Mouse (Mus musculus) midbrain, embryonic 11.5 days (tissue): ENCODE data around the gene Ccdc74a. TPM values are rescaled to one million over a fixed set of nuclear protein-coding genes. Genes with fewer than 3 reads are reported as not detected.

Source experiments
- ATAC-seq: fragments of 200-750 bp; cut with Nextera tagmentation; 2 replicates; pipeline ENCODE4 v1.8.0; 2017; ENCODE audit warnings: moderate TSS enrichment, moderate library complexity; ENCODE audit not compliant: low FRiP score
- DNase-seq: peaks from one replicate; pipeline ENCODE4 v3.0.0; 2015; ENCODE audit warnings: low spot score; ENCODE audit errors: missing footprints
- H3K27ac ChIP-seq: fragments of 300-500 bp; sonication (generic); 2 replicates; pipeline ENCODE4 v1.5.1; 2014; ENCODE audit warnings: low read depth, low read length
- H3K27me3 ChIP-seq: fragments of 300-500 bp; sonication (generic); 2 replicates; pipeline ENCODE4 v1.6.1; 2014; ENCODE audit warnings: mild to moderate bottlenecking, low read length, moderate library complexity, mixed read lengths; ENCODE audit not compliant: control insufficient read depth, insufficient read depth
- H3K36me3 ChIP-seq: fragments of 300-500 bp; sonication (generic); 2 replicates; pipeline ENCODE4 v1.6.1; 2014; ENCODE audit warnings: mild to moderate bottlenecking, low read length, moderate library complexity, mixed read lengths; ENCODE audit not compliant: control insufficient read depth, insufficient read depth
- H3K4me1 ChIP-seq: fragments of 300-500 bp; sonication (generic); 2 replicates; pipeline ENCODE4 v1.6.1; 2014; ENCODE audit warnings: low read length; ENCODE audit not compliant: control insufficient read depth, insufficient read depth
- H3K4me2 ChIP-seq: fragments of 300-500 bp; sonication (generic); 2 replicates; pipeline ENCODE4 v1.6.1; 2014; ENCODE audit warnings: mild to moderate bottlenecking, moderate library complexity
- H3K4me3 ChIP-seq: fragments of 300-500 bp; sonication (generic); 2 replicates; pipeline ENCODE4 v1.5.1; 2014; ENCODE audit warnings: low read depth, low read length
- H3K9ac ChIP-seq: fragments of 300-500 bp; sonication (generic); 2 replicates; pipeline ENCODE4 v1.6.1; 2014; ENCODE audit warnings: low read length
- H3K9me3 ChIP-seq: fragments of 300-500 bp; sonication (generic); 2 replicates; pipeline ENCODE4 v1.6.1; 2016; ENCODE audit warnings: low read length; ENCODE audit not compliant: control insufficient read depth
- WGBS: fragments of 180-500 bp; shearing (Covaris S2); extraction: QIAGEN DNeasy Blood & Tissue Kit; methylation state at CpG from one replicate; pipeline ENCODE4 v1.1.7; 2014; 5-methylcytosine and 5-hydroxymethylcytosine counted together
- polyA plus RNA-seq: library from polyadenylated mRNA; unstranded; fragments of >200 nt; fragmentation: Nextera tagmentation; extraction: Ambion mirVana; gene quantifications from 2 replicates; pipeline ENCODE4 v1.2.1, GENCODE M21; 2014

Gene Ccdc74a
- polyA plus RNA-seq, 1 experiment from 2014 or later, result 5.4 TPM

- no peaks in the 10 kb centered on the region for H3K4me1 ChIP-seq
- H3K9me3 ChIP-seq, result no peaks in the 10 kb centered on the region
- DNase-seq (peak; percentile 100), ATAC-seq (peak; percentile 86)
- H3K4me2 ChIP-seq, result peak within 1 kb of the TSS; percentile 70
- H3K27ac ChIP-seq, result no peak within 1 kb of the TSS
- WGBS, result 3% methylated on average over 60 of the region's 60 CpGs
- peaks cover 2% of the 10 kb centered on the region; the same call in 1 of the 2 replicates for H3K36me3 ChIP-seq
- peak within 1 kb of the TSS; percentile 94 for H3K9ac ChIP-seq
- H3K27me3 ChIP-seq, result no peaks in the 10 kb centered on the region
- peak within 1 kb of the TSS; percentile 98 for H3K4me3 ChIP-seq
Observed at GRCm38 (mm10) chr16:17619198-17620105, 26.8 kb upstream of the Ccdc74a start, which contains the start of gene Smpd4. Smpd4 (plus strand) TSS chr16:17619354.

GRCm38 (mm10) chr16:17621936-17622335, 24.3 kb upstream of the Ccdc74a start:
- 86% methylated on average over 1 of the region's 1 CpGs for WGBS
- Histone ChIP-seq H3K27ac (no peak overlapping the region), H3K4me3 (no peak overlapping the region), H3K4me2 (no peak overlapping the region), H3K36me3 (peaks cover 7% of the 10 kb centered on the region), H3K9me3 (no peaks in the 10 kb centered on the region), H3K4me1 (no peaks in the 10 kb centered on the region), H3K9ac (no peak overlapping the region), H3K27me3 (no peaks in the 10 kb centered on the region)
- no peak for ATAC-seq
- DNase-seq, result no peak

GRCm38 (mm10) chr16:17625488-17626268, 20.6 kb upstream of the Ccdc74a start:
- ATAC-seq (peak; percentile 48; the same call in 1 of the 2 replicates), DNase-seq (no peak)
- Histone ChIP-seq H3K27ac (no peak overlapping the region), H3K9me3 (no peaks in the 10 kb centered on the region), H3K4me1 (no peaks in the 10 kb centered on the region), H3K9ac (no peak overlapping the region), H3K27me3 (no peaks in the 10 kb centered on the region), H3K36me3 (peaks cover 15% of the 10 kb centered on the region), H3K4me2 (no peak overlapping the region), H3K4me3 (no peak overlapping the region)
- WGBS, result 72% methylated on average over 8 of the region's 8 CpGs

GRCm38 (mm10) chr16:17626269-17626555, 20.1 kb upstream of the Ccdc74a start:
- ATAC-seq, result no peak
- Histone ChIP-seq H3K4me2 (no peak overlapping the region), H3K9me3 (no peaks in the 10 kb centered on the region), H3K4me3 (no peak overlapping the region), H3K27ac (no peak overlapping the region), H3K27me3 (no peaks in the 10 kb centered on the region), H3K36me3 (peaks cover 15% of the 10 kb centered on the region), H3K4me1 (no peaks in the 10 kb centered on the region), H3K9ac (no peak overlapping the region)
- 97% methylated on average over 5 of the region's 5 CpGs for WGBS
- no peak for DNase-seq

- Histone ChIP-seq H3K9ac (no peak overlapping the region), H3K4me1 (no peaks in the 10 kb centered on the region), H3K4me3 (no peak overlapping the region), H3K27me3 (no peaks in the 10 kb centered on the region), H3K9me3 (no peaks in the 10 kb centered on the region), H3K4me2 (no peak overlapping the region), H3K36me3 (peaks cover 11% of the 10 kb centered on the region; the same call in 1 of the 2 replicates), H3K27ac (no peak overlapping the region)
- no peak for DNase-seq
- no peak for ATAC-seq
- 97% methylated on average over 2 of the region's 2 CpGs for WGBS
Observed at GRCm38 (mm10) chr16:17632580-17632979, 13.7 kb upstream of the Ccdc74a start.

GRCm38 (mm10) chr16:17633481-17634181, 12.6 kb upstream of the Ccdc74a start:
- DNase-seq, result peak; percentile 78
- 78% methylated on average over 8 of the region's 8 CpGs for WGBS
- no peak; the same call in 1 of the 2 replicates for ATAC-seq
- Histone ChIP-seq H3K4me2 (no peak overlapping the region), H3K9me3 (no peaks in the 10 kb centered on the region), H3K27ac (no peak overlapping the region), H3K4me3 (no peak overlapping the region), H3K4me1 (no peaks in the 10 kb centered on the region), H3K27me3 (no peaks in the 10 kb centered on the region), H3K36me3 (peaks cover 12% of the 10 kb centered on the region), H3K9ac (no peak overlapping the region)

- 91% methylated on average over 2 of the region's 2 CpGs for WGBS
- H3K9me3 ChIP-seq, result no peaks in the 10 kb centered on the region
- no peak overlapping the region for H3K4me3 ChIP-seq
- no peak overlapping the region for H3K4me2 ChIP-seq
- no peaks in the 10 kb centered on the region for H3K4me1 ChIP-seq
- ATAC-seq (no peak), DNase-seq (no peak)
- H3K27me3 ChIP-seq, result no peaks in the 10 kb centered on the region
- peaks cover 17% of the 10 kb centered on the region for H3K36me3 ChIP-seq
- no peak overlapping the region for H3K9ac ChIP-seq
- H3K27ac ChIP-seq, result no peak overlapping the region
Observed at GRCm38 (mm10) chr16:17636904-17637303, 9.4 kb upstream of the Ccdc74a start.

- ATAC-seq (no peak), DNase-seq (no peak)
- Histone ChIP-seq H3K4me3 (no peak overlapping the region), H3K36me3 (peaks cover 19% of the 10 kb centered on the region), H3K9me3 (no peaks in the 10 kb centered on the region), H3K27ac (no peak overlapping the region), H3K27me3 (no peaks in the 10 kb centered on the region), H3K4me2 (no peak overlapping the region), H3K9ac (no peak overlapping the region), H3K4me1 (no peaks in the 10 kb centered on the region)
- WGBS, result 90% methylated on average over 2 of the region's 2 CpGs
Observed at GRCm38 (mm10) chr16:17637610-17638009, 8.7 kb upstream of the Ccdc74a start.
